Mouse (Mus musculus) embryo, embryonic 11.5 days (tissue): ENCODE measurements around the gene Tcf7l2.
A peak's percentile ranks its signal among the peaks of the same experiment; 100 is the strongest.

Source experiments
- DNase-seq: peaks from one replicate; pipeline ENCODE4 v3.0.0-alpha.2; 2012; ENCODE audit warnings: low read depth, low spot score

The Tcf7l2 gene

DNA sequence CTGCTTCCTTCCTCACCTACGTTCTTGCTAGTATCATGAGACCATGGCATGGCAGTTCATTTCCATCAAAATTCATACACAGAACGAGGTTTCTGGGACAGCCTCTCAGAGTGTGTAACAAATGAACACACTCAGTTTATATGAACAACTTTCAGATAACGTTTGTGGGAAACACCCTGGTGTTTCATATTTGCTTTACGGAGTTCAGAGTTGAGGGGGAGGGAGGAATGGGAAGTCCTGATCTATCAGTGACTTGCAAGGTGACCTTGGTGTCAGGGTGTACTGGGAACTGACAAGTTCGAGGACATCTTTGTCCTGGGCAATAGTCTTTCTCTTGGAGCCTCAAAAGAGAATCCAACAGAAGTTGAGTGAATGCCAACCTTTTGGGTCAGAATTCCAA, 197.5 kb downstream of the Tcf7l2 start:
- DNase-seq = no peak

DNA sequence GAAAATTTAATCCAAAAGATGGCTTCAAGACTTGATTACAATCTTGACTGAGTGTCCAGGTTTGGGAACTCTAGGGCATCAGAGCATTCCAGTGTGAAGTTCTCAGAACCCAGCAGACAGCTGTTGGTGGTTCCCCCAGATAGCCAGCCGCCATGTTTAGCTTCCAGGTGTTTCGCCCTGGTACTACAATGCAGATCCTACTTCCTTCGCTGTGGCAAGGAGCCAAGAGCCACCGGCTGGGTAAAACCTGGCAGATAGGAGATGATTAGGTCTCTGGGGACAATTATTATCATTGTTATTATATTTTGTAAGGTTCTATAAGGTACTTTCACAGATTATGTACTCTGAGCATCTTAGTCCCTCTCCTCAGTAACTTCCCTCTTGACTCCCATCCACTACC, 198.1 kb downstream of the Tcf7l2 start:
- no peak for DNase-seq

DNA sequence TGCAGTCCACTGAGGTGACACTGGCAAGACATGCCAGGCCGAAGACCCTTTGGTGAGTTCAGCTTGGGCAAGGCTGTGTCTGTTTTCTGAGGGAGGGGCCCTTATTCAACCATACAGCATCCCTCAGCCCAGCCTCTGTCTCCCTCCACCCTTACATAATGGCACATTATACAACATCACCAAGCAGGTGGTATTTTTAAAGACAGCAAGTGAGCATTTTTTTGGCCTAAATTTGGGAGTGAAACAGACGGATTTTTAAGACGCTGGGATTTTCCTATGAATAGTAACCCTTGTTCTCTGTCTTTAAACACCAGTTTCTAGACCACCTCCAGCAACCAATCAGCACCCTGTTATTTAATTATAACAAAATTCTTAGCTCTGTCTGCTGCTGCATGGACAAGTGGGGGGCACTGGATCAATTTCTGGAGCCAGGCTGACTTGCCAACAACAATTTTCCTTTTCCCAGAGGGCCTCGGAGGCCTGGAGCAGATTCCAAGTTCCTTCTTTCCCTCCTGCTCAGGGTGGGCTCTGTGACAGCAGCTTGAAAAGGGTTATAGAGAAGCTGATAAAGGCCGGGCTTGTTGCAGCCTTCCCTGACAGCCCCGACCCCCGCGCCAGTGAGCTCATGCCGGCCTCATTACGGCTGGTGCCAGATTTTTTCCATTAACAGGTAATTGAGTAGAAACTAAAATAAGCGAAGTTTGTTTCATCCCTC, 199.1 kb downstream of the Tcf7l2 start:
- DNase-seq = peak; percentile 11

DNA sequence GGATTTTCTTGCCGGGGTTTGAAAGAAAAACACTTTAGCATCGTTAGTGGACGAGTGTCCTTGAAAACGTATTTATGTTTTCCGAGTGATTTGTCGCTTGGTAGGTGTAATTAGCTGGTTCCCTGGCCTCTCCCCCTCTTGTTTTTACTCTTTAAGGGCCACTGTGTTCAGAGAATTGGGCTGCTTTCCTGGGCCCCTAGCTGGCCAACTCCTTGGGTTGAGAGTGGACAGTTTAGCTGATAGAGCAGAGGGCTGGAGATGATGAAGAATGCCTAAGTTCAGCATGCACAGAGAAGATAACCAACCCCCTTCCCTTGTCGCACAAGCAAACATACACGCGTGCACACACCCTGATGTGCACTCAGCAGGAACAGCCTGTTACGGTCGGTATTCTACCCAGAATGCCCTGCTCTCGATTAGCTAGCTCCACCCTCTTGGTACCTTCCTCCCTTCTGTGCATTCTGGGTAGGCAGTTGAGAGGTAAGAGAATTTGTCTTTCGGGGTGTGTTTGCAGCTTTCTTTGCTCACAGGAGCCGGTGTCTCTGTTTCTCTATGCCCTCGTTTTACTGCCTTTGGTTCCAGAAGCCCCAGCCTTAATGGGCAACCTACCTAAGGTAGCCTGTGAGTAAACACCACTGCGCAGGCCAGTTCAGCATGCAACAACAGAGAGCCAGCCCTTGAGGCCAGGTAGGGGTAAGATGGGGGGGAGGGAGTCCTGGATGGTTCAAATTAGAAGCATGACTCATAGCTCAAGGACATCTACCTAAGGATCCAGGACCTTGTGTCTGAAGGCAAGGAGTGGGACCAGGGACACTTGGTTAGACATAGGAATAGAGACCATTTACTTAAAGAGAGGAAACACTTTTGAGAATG, 199.9 kb downstream of the Tcf7l2 start:
- DNase-seq = peak; percentile 32

DNA sequence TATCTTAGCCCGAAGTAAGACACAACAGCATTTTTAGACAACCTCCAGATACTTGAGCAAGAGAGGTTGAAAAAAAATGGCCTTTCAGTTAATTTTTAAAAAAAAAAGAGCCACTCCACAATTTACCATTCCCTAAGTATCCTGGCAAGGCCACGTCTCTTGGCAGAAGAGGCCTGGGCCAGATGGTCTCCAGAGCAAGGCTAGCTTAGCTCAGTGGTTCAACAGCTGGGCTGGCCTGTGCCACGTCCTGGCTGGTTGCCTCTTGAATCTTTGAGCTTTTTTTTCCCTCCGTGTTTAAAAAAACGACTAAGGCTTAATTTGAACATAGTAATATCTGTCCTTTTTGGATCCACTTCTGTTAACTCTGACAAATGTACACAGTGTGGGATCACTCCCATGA, 209.8 kb downstream of the Tcf7l2 start:
- DNase-seq = no peak

DNA sequence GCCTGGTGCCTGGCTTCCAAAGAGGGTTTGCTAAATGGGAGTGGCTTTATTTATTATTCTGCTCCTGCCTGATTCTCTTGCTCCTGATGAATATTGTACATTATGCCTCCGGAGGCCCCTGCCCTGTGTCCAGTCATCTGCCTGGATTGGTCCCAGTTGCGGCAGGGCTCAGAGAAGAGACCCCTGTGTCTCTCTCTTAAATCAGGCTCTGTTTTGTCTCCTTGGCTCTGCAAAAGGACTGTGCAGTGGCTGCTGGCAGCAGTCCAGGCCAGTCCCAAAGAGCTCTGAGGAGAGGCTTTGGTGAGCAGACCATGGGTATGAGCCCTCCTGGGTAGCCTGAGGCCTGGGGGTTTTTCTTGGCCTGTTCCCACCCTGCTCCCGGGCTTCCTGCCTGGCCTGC, 211.6 kb downstream of the Tcf7l2 start:
- DNase-seq = no peak

DNA sequence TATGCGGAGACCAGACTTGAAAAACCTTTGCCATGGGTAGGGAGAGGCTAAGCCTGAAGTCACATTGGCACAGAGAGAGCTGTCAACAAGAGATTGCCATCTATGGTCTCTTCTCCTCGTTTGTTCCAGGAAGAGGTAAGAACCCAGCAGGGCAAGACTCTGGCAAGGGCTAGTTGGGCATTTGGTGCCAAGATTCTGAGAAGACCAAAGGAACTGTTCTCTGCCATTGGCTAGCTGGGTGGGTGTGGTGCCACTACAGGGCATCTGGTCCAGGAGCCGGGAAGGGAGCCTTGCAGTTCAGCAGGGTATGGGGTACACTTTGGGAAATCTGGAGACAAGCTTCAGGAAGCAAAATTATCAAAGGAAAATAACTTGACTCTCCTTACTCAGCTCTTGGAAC, 213.5 kb downstream of the Tcf7l2 start:
- DNase-seq = no peak

DNA sequence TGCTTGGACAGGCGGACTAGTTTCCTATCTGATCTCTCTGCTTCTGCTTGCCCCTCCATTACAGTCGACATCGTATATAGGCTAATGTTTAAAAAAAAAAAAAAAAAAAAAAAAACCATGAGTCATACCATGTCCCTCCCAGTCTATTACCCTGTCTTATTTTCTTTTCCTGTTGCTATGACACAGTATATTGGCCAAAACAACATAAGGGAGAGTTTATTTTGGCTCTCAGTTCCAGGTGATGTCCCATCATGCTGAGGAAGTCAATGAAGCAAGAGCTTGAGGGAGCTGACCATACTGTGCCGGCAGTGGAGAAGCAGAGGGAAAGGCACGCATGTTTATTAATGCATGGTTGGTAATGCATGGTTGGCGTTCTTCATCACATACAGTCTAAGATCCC, 215.1 kb downstream of the Tcf7l2 start:
- no peak for DNase-seq

DNA sequence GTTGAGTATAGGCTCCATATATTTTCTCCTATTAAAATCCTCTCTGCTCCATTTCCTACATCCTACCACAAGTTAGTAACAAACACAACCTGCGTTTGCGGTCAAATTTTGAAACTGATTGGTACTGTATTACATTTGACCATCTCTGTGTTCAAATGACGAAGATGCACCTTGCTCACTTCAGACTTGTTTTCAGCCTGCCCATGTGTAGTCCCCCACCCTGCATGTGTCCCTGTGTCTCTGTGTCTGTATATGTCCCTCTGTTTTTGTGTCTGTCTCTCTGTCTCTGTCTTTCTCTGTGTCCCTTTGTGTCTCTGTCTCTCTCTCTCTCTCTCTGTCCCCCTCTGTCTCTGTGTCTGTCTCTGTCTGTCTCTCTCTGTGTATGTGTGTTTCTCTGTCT, 222.8 kb downstream of the Tcf7l2 start:
- no peak for DNase-seq

DNA sequence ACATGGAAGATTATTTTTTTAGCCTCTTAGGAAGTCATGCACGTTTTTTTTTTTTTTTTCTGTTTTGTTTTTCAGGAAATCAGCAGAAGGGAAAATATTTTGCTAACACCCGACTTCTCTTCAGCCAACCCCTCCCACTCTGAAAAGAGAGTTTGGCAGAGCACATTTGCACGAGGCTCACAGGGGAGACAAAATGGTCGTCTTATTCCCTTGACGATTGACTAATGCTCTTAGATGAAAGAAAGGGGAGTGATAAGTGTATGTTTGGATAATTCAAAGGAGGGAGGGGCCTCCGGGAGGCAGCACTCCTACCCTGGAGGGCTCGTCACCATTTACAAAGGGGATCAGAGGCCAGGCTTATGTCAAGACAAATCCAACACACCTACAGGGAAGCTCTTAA, 224.4 kb downstream of the Tcf7l2 start:
- no peak for DNase-seq

DNA sequence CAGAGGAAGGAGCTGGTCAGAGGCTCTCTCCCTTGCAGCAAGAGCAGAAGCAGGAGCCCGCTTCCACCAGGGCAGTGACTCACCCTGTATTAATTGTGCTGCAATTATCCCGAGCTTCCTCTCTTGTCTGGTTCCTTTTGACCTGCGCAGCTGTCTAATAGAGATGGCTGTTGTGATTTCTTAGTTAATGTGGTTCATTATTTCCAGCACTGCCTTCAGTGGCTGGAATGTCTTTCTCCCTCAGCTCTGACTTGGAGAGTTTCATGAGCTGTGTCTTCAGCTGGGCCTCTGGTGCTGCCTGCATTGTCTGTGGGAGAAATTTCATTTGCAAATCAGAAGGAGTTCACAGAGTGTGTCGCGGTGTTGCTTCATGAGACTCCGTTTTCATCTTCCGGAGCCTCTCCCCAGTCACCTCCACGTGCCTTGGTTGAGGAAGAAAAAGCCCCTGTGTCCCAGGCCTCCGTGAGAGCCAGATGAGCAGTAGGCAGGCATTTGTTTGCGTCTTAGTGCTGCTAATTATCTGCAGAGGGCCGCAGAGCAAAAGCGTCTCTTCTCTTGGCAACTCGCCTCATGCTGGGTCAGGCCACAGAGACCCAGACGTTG, 228.4 kb downstream of the Tcf7l2 start:
- DNase-seq = no peak

DNA sequence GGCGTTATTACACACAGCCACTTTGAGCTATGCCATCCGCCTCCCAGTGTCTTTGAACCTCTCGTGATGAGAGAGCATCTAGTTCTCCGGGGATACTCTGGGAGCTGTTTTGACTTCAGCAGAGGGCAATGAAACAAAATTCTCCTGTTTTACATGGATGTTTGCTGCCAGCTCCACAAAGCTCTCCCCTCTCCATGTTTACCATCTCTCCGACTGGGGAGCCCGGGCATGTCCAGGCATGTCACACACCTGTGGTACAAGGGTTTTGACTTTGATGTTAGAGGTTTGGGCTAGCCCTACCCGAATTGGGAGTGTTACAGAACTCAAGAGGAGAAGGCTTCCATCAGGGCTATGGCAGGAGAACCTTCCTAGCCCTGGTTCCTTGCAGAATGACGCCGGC, 234.5 kb downstream of the Tcf7l2 start:
- no peak for DNase-seq
